Mouse (Mus musculus): ENCODE measurements around the gene Ctnnbip1. TPM values are rescaled to one million over a fixed set of nuclear protein-coding genes. Genes with fewer than 3 reads are reported as not detected.

Gene Ctnnbip1
- polyA plus RNA-seq, 1 experiment from 2014 or later, result 87.1 TPM

DNA sequence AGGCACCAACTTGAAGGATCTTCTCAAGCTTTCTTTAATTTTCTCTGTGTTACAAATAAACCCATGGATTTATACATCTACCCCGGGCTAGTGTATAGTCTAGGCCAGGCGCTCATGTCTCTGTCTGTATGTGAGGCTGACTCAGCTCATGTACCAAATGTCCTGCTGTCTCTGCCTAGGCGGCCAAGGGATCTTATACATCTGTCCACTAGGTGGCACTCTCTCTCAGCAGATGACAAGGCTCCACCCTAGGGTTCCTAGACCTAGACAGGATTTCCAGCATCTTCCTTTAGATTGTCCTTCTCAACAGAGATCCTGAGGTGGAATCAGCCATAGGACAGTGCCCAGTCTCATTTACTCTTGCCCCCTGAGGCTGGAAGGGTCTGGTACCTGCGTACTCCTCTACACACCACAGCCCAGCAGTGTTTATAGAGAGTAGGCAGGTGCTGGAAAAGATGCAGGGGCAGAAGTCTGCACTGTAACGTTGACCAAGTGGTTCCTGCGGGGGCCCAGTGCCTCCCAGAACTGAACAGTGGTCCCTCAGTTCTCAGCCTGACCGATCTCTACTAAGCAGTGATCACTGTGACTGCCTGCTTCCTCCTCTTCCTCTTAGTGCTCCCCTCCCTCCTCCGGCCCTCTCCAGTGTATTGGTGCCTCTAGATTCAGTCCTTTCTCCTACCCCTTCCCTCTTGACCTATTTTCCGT, 31.3 kb downstream of the Ctnnbip1 start:
- ATAC-seq (ENCODE audit: low FRiP score), result peak; percentile 80

DNA sequence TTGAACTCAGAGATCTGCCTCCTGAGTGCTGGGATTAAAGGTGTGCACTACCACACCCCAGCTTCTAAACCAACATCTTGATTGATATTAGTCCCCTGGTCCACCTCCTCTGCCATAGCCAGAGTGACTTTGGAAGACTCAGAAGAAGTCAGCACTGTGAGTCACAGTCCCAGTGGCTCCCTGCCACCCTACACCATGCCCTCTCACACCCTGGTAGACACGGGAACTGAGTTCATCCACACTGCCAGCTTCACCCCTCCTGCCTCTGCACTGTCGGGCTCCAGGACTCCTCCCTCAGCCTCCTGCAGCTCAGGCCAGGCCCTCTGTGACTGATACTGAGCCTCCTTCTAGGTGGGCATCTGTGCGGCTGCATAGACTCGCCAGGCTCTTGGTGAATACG, 32.8 kb downstream of the Ctnnbip1 start:
- Histone ChIP-seq H3K9me3 (replicated peaks) (no peaks in the 10 kb centered on the region), H3K27me3 (no peaks in the 10 kb centered on the region), H3K36me3 (peaks cover 22% of the 10 kb centered on the region), H3K4me2 (replicated peaks) (no peak overlapping the region), H3K9ac (peak overlapping the region; percentile 8; the same call in 1 of the 2 replicates), H3K4me1 (peaks cover 8% of the 10 kb centered on the region; the same call in 1 of the 2 replicates), H3K4me3 (no peak overlapping the region), H3K27ac (no peak overlapping the region)
- no peak for ATAC-seq (ENCODE audit: low FRiP score)
- 83% methylated on average over 5 of the region's 5 CpGs for WGBS

More for the DNA sequence above, 31.3 kb downstream of the Ctnnbip1 start:
- no peaks in the 10 kb centered on the region for H3K27me3 ChIP-seq
- peaks cover 26% of the 10 kb centered on the region for H3K36me3 ChIP-seq
- WGBS, result 64% methylated on average over 9 of the region's 9 CpGs
- no peaks in the 10 kb centered on the region for H3K9me3 ChIP-seq (replicated peaks)
- no peak overlapping the region for H3K4me2 ChIP-seq (replicated peaks)
- no peak overlapping the region for H3K27ac ChIP-seq
- no peak overlapping the region for H3K4me3 ChIP-seq
- H3K4me1 ChIP-seq, result peaks cover 5% of the 10 kb centered on the region; the same call in 1 of the 2 replicates
- no peak overlapping the region for H3K9ac ChIP-seq

DNA sequence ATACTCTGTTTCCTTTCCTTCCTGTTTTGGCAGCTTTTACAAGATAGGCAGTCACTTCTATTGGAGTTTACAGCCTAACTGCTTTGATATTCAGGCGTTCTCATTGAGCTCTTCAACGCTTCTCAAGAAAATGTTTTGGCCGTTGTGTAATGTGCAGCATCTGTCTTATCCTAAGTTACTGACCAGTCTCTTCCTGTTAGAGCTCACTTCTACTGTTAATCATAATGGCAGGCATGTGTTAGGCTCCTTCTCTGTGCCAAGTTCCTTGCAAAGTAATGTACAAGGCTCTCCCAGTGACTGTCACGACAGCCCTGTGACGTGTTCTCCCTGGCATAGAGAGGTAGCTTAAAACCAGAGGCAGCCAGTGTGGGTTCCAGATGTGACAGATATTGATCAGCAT, 33.7 kb downstream of the Ctnnbip1 start:
- no peak overlapping the region for H3K4me3 ChIP-seq
- ATAC-seq (ENCODE audit: low FRiP score), result no peak
- H3K4me1 ChIP-seq, result peaks cover 8% of the 10 kb centered on the region; the same call in 1 of the 2 replicates
- H3K36me3 ChIP-seq, result peaks cover 16% of the 10 kb centered on the region
- WGBS, result 95% methylated on average over 5 of the region's 5 CpGs
- no peaks in the 10 kb centered on the region for H3K9me3 ChIP-seq (replicated peaks)
- H3K4me2 ChIP-seq (replicated peaks), result no peak overlapping the region
- H3K27me3 ChIP-seq, result no peaks in the 10 kb centered on the region
- no peak overlapping the region for H3K27ac ChIP-seq
- H3K9ac ChIP-seq, result no peak overlapping the region

DNA sequence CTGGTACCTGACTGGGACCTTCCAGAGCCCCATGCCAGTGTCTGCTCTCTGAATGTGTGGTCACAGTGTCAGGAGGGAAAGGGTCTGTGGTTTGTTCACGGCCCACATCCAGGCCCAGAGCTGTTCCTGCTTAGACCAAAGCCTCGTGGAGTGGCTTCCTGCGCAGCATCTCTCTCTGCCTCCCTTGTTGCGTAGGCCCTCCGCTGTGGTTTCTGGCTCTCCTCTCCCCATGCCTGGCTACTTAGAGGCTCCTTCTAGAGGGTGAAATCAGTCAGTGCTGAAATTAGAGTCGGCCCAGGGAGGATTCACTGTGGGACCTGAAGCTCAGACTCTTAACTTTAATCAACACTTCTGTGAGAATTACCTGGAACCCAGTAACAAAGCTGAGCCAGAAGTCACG, 35.8 kb downstream of the Ctnnbip1 start:
- no peaks in the 10 kb centered on the region for H3K9me3 ChIP-seq (replicated peaks)
- peaks cover 8% of the 10 kb centered on the region; the same call in 1 of the 2 replicates for H3K4me1 ChIP-seq
- no peak overlapping the region for H3K27ac ChIP-seq
- H3K27me3 ChIP-seq, result no peaks in the 10 kb centered on the region
- H3K4me3 ChIP-seq, result no peak overlapping the region
- no peak for ATAC-seq (ENCODE audit: low FRiP score)
- no peak overlapping the region for H3K4me2 ChIP-seq (replicated peaks)
- H3K9ac ChIP-seq, result no peak overlapping the region
- peaks cover 9% of the 10 kb centered on the region for H3K36me3 ChIP-seq
- 78% methylated on average over 7 of the region's 7 CpGs for WGBS

DNA sequence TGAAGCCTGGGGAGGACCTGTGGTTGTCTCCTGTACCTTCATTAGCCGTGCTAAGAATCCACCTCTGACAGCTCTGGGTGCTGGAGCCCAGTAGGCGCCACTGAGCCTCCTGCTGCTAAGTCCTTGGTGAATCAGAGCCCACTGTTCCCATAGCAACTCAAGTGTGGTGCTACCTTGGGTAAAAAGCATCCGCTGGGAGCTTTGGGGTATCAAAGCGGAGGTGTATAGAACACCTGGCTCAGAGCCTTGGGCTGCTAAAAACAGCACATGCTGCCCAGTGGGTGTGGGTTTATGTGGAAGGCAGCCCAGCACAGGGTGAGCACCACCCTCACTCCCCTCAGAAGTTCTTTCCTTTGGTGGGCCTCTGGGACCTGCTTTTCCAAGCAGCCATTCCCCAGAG, 38.1 kb downstream of the Ctnnbip1 start:
- Histone ChIP-seq H3K9ac (no peak overlapping the region), H3K9me3 (replicated peaks) (no peaks in the 10 kb centered on the region), H3K27me3 (no peaks in the 10 kb centered on the region), H3K27ac (no peak overlapping the region), H3K4me3 (no peak overlapping the region), H3K36me3 (peaks cover 22% of the 10 kb centered on the region), H3K4me1 (peaks cover 6% of the 10 kb centered on the region; the same call in 1 of the 2 replicates), H3K4me2 (replicated peaks) (no peak overlapping the region)
- 90% methylated on average over 4 of the region's 4 CpGs for WGBS
- no peak for ATAC-seq (ENCODE audit: low FRiP score)

DNA sequence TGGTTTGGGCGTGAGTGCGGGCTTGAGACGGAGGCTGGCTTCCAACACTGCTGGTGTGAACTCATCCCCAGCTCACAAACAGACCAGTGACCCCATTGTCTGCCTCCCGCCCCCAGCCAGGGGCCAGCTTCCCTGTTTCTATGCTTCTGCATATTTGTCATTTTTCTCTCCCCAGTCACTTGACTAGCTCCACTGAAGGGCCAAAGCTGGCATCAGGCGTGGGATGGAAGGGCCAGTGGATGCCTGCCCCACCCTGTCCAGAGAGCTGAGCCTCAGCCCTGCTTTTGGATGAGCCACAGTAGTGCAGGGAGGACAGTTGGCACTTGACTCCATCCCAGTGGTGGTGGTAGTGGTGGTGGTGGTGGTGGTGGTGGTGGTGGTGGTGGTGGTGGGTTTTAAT, 39.9 kb downstream of the Ctnnbip1 start:
- no peak for ATAC-seq (ENCODE audit: low FRiP score)
- WGBS, result 86% methylated on average over 5 of the region's 5 CpGs

DNA sequence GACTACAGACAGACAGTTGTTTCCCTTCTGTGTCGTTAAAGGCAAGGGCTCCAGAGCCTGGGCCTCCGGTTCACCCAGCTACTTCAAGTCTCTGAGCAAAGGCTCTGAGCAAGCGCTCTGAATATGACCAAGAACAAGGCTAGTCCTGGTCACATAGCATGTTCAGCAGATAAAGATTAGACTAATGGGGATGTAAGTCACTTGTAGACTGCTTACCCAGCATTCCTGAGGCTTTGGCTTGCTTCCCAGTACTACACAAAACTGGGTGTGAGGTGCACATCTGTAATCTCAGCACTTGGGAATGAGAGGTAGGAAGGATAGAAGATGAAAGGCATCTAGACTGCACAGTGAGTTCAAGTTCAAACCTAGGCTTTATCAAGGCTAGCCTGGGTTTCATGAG, 40.4 kb downstream of the Ctnnbip1 start:
- H3K4me2 ChIP-seq (replicated peaks), result no peak overlapping the region
- ATAC-seq (ENCODE audit: low FRiP score), result no peak

More for the DNA sequence above, 39.9 kb downstream of the Ctnnbip1 start:
- H3K27me3 ChIP-seq, result no peaks in the 10 kb centered on the region
- peaks cover 19% of the 10 kb centered on the region for H3K4me1 ChIP-seq
- H3K4me3 ChIP-seq, result no peak overlapping the region
- no peak overlapping the region for H3K27ac ChIP-seq
- H3K9ac ChIP-seq, result no peak overlapping the region
- no peaks in the 10 kb centered on the region for H3K9me3 ChIP-seq (replicated peaks)
- peaks cover 22% of the 10 kb centered on the region for H3K36me3 ChIP-seq
- no peak overlapping the region for H3K4me2 ChIP-seq (replicated peaks)

DNA sequence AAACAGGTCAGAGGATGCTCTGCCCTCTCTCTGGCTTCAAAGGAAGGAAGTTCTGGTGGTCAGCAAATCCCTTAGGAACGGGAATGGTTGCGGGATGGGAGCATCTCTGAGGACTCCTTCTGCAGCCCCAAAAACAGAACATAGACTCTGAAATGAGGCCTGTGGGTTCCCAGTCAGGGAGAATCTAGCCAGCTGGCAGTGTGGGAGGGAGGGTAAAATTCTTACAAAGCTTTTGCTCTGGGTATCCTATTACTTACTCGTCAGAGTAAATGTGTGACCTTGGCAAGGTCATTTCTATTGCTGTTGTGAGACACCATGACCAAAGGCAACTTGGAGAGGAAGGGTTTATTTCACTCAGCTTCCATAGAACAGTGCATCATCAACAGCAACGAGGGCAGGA, 43.4 kb downstream of the Ctnnbip1 start:
- H3K27ac ChIP-seq, result peak overlapping the region; percentile 91
- no peak overlapping the region for H3K9ac ChIP-seq
- peaks cover 19% of the 10 kb centered on the region for H3K36me3 ChIP-seq
- H3K4me2 ChIP-seq (replicated peaks), result no peak overlapping the region
- H3K27me3 ChIP-seq, result no peaks in the 10 kb centered on the region
- no peak for ATAC-seq (ENCODE audit: low FRiP score)
- peaks cover 41% of the 10 kb centered on the region for H3K4me1 ChIP-seq
- H3K4me3 ChIP-seq, result no peak overlapping the region
- 87% methylated on average over 4 of the region's 4 CpGs for WGBS
- H3K9me3 ChIP-seq (replicated peaks), result no peaks in the 10 kb centered on the region

More for the DNA sequence above, 40.4 kb downstream of the Ctnnbip1 start:
- H3K36me3 ChIP-seq, result peaks cover 22% of the 10 kb centered on the region
- no peak overlapping the region for H3K4me3 ChIP-seq
- WGBS, result 90% methylated on average over 3 of the region's 3 CpGs
- H3K4me1 ChIP-seq, result peaks cover 24% of the 10 kb centered on the region
- H3K9me3 ChIP-seq (replicated peaks), result no peaks in the 10 kb centered on the region
- H3K9ac ChIP-seq, result no peak overlapping the region
- H3K27ac ChIP-seq, result no peak overlapping the region
- no peaks in the 10 kb centered on the region for H3K27me3 ChIP-seq

DNA sequence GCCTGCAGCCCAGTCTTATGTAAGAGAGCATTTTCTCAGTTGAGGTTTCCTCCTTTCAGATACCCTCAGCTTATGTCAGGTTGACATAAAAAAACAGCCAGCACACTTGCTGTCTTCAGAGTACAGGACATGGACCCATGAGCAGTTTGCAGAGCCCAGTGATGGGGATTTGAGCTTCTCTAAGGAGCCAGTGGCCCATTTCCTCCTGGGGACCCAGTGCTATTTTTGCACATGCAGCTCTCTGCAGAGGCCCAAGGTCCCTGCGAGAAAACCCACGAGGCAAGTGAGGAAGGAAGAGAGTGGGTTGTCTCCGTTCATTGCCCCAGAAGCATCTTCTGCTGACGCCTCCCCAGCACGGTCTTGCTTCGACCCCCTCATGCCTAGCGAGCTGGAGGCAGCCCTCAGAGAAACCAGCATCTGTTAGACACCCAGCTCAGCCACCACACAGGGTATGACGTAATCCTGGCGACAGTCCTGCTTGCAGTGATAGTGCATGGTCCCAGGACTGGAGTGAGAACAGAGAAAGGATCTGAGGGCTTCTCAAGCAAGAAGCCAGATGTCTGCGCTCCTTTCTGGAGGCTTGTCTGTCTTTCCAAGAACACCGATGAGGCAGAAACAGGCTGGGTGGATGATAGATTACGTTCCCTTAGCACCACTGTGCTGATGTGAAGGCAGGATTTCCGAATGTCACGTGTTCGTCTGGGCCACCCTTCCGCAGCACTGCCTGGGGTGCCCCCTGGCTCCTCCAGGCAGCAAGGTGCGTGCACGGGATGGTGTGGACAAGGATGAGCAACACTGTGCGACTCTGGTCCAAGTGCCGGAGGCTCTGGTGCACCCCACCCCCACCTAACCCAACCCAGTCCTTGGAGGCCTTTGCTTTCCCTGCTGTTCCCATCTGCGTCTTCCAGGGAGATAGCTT, 44.2 kb downstream of the Ctnnbip1 start:
- peaks cover 43% of the 10 kb centered on the region for H3K4me1 ChIP-seq
- no peaks in the 10 kb centered on the region for H3K27me3 ChIP-seq
- peak; percentile 69 for ATAC-seq (ENCODE audit: low FRiP score)
- WGBS, result 45% methylated on average over 21 of the region's 21 CpGs
- peak overlapping the region; percentile 91 for H3K27ac ChIP-seq
- peak overlapping the region; percentile 25 for H3K4me2 ChIP-seq (replicated peaks)
- no peak overlapping the region for H3K4me3 ChIP-seq
- H3K36me3 ChIP-seq, result peaks cover 19% of the 10 kb centered on the region
- H3K9ac ChIP-seq, result peak overlapping the region; percentile 33; the same call in 1 of the 2 replicates
- H3K9me3 ChIP-seq (replicated peaks), result no peaks in the 10 kb centered on the region

DNA sequence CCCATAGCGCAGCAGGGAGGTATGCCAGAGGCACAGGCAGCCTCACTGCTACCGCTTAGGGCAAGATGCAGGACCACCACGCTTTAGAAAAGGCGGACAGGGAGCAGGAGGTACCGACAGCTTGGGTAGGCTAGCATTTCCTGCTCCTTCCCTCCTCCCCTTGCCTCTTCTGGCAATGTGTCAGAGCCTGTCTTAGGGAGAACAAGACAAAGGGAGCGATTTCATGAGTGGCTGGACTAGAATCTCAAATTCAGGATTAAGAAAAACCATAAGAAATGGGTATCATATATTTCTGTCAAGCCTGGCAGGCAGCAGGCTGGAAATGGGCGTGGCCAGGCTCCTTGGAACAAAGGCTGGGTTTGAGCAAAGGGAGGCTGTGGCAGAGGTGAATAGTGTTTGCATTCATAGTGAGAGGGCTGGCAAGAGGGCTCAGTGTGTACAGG, 44.9 kb downstream of the Ctnnbip1 start:
- Histone ChIP-seq H3K36me3 (peaks cover 17% of the 10 kb centered on the region), H3K4me2 (replicated peaks) (peak overlapping the region; percentile 25), H3K9ac (peak overlapping the region; percentile 23; the same call in 1 of the 2 replicates), H3K27me3 (no peaks in the 10 kb centered on the region), H3K4me3 (no peak overlapping the region), H3K4me1 (peaks cover 50% of the 10 kb centered on the region), H3K27ac (peak overlapping the region; percentile 91), H3K9me3 (replicated peaks) (no peaks in the 10 kb centered on the region)
- ATAC-seq (ENCODE audit: low FRiP score), result peak; percentile 57
- WGBS, result 18% methylated on average over 7 of the region's 7 CpGs

DNA sequence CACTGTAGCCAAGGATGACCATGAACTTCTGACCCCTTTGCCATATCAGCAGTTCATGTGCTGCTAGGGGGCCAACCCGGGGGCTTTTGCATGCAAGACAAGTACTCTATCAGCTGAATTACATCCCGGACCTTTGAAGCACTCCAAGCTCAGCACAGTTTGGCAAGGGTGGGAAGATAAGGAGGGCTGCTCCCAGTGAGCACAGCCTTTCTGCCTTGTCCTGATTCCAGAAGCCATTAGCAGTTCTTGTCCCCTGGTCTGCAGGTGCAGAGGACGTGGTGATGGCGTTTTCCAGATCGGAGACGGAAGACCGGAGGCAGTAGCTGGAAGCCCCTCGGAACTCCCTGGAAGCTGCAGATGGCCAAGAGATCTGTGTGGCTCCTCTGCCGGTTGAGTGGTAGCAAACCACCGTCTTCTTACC, 45.9 kb downstream of the Ctnnbip1 start:
- Histone ChIP-seq H3K9me3 (replicated peaks) (no peaks in the 10 kb centered on the region), H3K36me3 (peaks cover 13% of the 10 kb centered on the region), H3K27ac (peak overlapping the region; percentile 91), H3K4me2 (replicated peaks) (peak overlapping the region; percentile 11; the same call in 1 of the 2 replicates), H3K9ac (no peak overlapping the region), H3K4me3 (no peak overlapping the region), H3K4me1 (peaks cover 50% of the 10 kb centered on the region), H3K27me3 (no peaks in the 10 kb centered on the region)
- no peak for ATAC-seq (ENCODE audit: low FRiP score)
- 86% methylated on average over 10 of the region's 10 CpGs for WGBS

All from hindbrain, embryonic 12.5 days (tissue).